Mouse (Mus musculus): ENCODE data around the gene Mras.

Gene Mras

GRCm38 (mm10) chr9:99416809-99417208 is 20.4 kb downstream of the Mras start:
- no peak for DNase-seq (ENCODE audit: low spot score in 2 of 2)

DNA sequence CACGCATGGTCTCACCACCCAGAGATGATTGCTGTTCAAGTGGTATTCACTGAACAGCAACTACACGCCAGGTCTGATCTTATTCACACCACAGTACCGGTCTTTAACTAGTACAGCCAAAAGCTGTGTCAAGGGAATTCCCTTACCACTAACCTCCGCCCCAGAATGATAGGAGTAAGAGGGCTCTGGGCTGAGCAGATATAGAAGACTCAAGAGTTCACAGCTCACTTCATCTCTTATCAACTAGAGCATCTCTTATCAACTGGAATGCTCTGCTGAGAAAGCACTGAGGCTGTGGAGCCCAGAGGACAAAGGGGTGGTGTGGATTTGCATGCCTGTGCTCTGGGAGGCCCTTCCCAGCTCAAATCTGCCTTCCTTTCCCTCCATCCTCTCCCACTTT is 25.4 kb downstream of the Mras start:
- no peak for DNase-seq (ENCODE audit: low spot score in 2 of 2)

GRCm38 (mm10) chr9:99411093-99411492 is 26.1 kb downstream of the Mras start:
- no peak for DNase-seq (ENCODE audit: low spot score in 2 of 2)

GRCm38 (mm10) chr9:99409280-99409679 is 27.9 kb downstream of the Mras start:
- no peak for DNase-seq (ENCODE audit: low spot score in 2 of 2)

GRCm38 (mm10) chr9:99401288-99401974 is 35.8 kb downstream of the Mras start:
- peak in 1 of 2 experiments; percentile 67 for DNase-seq (ENCODE audit: low spot score in 2 of 2)

DNA sequence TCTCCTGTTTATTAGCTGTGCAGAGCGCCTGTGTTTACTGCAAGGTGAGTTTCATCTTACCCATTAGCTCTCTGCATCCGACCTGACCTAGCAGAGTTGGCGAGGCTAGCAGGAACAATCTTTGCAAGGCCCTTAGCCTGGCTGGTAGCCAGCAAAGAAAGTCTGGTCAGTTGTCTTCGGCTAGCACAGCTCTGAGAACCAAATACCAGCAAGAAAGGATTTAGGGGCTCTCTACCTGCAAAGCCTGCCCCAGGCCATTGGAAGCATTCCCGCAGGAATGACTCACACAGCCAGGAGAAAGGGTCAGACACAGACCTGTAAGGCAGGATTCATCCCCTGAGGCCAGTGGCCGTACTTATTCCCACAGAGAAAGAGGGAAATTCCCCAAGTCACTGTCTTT is 36.4 kb downstream of the Mras start:
- no peak for DNase-seq (ENCODE audit: low spot score in 2 of 2)

DNA sequence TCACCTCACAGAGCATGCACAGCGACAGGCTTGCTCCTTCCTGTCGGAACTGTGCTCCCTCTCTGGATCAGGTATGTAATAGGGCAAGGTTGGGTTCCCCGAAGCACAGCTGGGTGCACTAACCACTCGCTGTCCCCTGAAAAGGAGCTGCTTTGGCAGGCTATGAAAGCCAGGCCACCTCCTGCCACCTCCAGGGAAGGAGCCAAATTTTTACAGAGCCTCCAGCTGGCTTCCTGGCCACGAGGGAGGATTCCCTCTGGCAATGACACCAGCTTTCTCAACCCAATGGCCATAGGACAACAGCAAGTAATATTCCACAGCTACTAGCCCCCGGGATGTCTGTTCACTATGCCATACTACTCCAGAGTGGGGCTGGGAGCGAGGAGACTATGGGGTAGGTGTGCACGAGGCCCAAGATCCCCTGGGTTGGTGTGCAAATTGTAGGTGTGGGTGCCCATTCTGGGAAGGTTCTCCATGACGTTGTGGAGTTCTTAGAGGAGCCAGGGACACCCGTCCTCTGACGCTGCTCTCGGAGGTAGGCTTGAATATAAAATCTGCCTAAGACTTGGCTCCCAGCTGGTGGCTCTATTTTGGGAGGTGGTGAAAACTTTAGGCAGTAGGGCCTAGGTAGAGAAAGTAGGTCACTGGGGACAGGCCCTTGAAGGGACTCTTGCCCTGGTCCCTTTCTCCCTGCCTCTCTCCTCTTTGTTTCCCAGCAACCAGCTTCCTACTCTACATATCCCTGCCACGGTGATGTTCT is 39.9 kb downstream of the Mras start:
- DNase-seq (ENCODE audit: low spot score in 2 of 2): no peak

GRCm38 (mm10) chr9:99394366-99394765 is 42.8 kb downstream of the Mras start:
- no peak for DNase-seq (ENCODE audit: low spot score in 2 of 2)

DNA sequence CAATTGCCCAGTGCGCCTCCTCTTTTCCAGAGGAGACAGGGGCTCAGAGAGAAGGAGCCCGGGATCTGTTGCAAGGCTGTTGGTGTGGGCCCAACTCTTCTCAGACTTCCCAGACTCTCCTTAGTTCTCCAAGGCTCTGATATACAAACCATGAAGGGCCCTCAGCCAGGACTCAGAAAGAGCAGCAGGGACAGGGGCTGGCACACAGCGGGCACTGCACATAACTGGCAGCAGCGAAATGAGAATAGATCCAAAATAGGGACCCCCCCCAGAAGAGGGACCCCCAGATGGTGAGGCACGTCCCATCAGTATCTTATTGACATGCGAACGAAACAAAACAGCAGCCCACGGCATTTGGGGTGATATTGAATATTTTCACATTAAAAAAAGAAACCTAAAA is 44.0 kb downstream of the Mras start:
- DNase-seq (ENCODE audit: low spot score in 2 of 2): no peak

GRCm38 (mm10) chr9:99391557-99391956 is 45.6 kb downstream of the Mras start:
- DNase-seq (ENCODE audit: low spot score in 2 of 2): no peak

DNA sequence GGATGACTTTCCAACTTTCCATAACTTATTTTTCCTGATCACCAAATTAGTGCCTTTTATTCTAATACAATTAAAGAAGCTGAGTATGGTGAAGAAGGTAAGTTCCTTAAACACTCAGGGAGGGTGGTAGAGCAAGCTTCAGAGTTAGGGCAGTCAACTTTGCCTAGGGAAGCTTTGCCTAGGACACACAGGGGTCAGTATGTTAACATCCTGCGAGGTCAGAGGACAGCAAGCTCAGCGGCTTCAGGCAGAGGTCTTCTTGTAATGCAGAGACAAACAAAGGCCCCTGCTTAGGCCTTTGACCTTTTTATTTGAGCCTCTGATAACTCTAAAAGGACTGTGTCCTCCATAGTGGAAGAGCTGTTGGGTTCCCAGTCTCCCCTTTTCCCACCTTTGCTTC is 46.5 kb downstream of the Mras start:
- DNase-seq (ENCODE audit: low spot score in 2 of 2): no peak

DNA sequence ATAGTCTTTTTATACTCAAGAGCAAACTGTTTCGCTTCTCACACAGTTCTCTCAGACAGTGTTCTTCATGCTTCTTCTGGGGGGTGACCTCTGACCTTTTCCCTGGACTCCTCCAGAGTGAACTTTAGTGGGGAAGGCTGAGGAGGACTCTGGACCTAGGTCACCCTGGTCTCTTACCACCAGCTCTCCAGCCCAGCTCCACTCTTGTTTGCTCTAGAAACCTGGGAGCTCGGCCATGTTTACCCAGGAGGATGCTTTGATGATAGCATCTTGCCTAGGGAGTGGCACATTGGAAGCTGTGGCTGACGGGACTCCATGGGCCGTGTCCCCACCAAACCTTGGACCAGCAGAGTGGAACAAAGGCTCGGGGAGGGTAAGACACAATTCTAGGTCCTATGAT is 47.0 kb downstream of the Mras start:
- no peak for DNase-seq (ENCODE audit: low spot score in 2 of 2)

DNA sequence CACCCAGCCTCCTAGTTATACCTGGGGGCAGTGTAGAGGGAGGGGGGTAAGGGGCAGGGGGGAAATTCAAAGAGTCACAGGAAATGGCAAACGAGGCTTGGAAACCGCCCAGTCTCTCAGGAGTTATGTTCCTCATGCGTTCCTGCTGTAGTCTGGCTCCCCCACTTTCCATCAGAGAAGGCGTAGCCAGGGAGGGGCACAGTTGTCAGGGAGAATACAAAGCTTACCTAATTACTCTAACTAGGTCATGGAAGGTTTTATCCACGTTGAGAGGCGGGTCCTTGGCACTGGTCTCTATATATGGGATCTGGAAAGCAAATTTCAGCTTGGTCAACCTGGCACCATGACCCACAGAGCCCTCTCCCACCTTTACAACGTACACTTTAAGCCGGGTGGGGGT is 47.7 kb downstream of the Mras start:
- DNase-seq (ENCODE audit: low spot score in 2 of 2): no peak

GRCm38 (mm10) chr9:99388856-99389255 is 48.3 kb downstream of the Mras start:
- no peak for DNase-seq (ENCODE audit: low spot score in 2 of 2)

DNA sequence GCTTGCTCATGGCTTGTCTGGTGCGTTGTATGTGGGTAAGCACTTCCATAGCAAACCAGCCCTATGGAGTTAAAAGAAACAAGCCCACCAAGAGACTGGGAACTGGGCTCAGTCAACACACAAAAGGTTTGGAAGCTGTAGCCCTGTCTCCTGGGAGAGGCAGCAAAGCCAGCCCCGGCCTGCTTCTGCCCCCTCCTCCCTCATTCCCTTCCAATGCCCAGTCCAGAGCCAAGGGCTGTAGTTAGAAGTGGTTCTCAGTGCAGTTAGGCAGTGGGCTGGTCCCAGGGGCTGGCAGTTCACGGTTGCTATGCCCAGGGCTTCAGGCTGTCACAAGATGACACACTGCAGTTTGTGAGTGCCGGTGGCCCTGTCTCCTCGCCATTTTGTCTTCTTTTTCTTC is 49.1 kb downstream of the Mras start:
- peak in 1 of 2 experiments; percentile 48 for DNase-seq (ENCODE audit: low spot score in 2 of 2)

DNA sequence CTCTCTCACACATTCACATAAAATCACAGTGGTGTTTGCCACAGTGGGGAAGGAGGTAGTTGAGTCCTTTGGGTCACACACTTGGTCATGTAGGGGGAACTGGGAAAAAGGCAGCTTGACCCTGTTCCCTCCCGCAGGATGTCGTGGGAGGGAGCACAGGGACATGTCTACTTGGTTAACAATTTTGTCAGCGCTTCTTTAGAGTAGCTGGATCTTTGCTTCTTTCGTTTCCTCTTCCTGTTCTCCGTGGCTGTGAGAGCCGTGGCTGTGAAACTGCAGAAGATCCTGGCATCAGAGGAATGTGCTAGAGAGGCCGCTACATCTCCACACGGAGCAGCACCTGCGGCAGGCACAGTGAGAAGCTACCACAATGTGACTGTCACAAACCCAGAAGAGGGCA is 54.6 kb downstream of the Mras start:
- no peak for DNase-seq (ENCODE audit: low spot score in 2 of 2)

- no peak for DNase-seq (ENCODE audit: low spot score in 2 of 2)
These were observed 58.0 kb downstream of the Mras start for GRCm38 (mm10) chr9:99379194-99379593.

DNA sequence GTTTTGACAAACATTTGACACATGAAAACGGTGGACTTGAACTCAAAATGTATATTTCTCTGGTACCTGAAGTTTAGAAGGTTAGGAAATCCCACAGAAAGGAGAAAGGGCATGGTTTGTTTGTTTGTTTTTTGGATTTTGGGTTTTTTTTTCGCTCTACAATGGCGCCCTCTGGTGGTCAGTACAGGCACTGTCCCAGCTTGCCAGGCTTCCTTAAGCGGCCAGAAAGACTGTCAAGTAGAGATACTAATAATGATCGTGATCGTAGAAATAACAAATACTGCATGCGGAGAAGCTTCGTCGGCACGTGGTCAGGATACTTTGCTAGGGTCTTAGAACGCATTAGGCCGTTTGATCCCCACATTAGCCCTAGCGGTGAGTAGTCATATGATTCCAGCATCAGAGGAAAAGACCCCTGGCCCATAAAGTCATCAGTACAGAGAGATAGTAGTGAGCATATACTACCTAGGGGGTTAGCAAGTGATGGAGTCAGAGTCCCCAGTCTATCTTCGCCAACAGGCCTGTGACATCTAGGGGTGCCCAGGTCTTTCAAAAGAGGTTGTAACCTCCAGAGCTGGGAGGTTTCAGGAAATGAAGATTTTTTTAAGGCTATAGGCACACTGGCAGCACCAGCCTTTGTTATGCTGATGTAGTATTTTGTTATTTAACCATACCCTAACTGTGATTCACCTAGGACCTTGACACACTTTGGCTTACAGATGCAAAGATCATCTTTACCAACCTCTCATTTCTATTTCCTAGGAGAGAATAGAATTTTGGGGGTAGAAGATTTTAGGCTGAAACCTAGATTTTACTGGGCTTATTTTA is 60.4 kb downstream of the Mras start:
- DNase-seq (ENCODE audit: low spot score in 2 of 2): peak in 1 of 2 experiments; percentile 68

DNA sequence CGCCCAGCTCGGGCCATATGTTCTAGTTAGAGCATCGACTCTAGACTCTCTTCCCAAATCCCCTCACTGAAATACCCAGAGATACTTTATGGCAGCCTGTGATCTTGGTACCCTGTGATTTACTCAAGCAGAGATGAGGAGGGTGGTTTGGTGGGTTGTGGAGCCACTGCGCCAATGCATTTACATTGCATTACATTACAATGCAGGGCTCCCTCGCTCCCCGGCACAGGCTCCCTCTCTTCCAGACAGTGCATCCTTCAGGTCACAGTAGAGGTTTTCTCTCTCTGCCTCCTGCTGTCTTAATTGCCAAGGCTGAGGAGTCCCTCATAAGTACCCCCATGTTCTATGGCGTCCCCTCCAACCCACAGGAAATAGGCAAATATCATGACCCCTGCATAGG is 68.8 kb downstream of the Mras start:
- no peak for DNase-seq (ENCODE audit: low spot score in 2 of 2)

DNA sequence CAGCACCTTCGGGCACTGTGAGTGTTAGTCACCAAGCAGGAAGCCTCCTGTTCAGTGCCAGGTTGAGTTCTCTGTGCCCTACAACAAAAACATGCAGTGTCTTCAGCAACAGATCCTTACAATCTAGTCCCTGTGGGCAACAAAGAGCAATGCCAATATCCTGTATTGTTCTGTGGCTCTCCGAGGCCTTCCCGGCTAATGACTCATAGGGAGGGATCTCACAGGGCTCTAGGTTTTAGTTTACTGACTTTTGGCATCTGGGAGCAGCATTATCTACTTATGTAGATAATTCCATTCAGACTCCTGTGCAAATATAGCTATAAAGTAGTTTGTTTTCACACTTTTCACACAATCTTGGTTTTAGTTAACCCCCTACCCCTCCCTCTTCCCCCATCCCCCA is 71.3 kb downstream of the Mras start:
- no peak for DNase-seq (ENCODE audit: low spot score in 2 of 2)

GRCm38 (mm10) chr9:99363076-99363475 is 74.1 kb downstream of the Mras start:
- no peak for DNase-seq (ENCODE audit: low spot score in 2 of 2)

GRCm38 (mm10) chr9:99361946-99362345 is 75.2 kb downstream of the Mras start:
- no peak for DNase-seq (ENCODE audit: low spot score in 2 of 2)

- no peak for DNase-seq (ENCODE audit: low spot score in 2 of 2)
These were observed 78.2 kb downstream of the Mras start for GRCm38 (mm10) chr9:99359012-99359411.
